Mouse (Mus musculus): ENCODE measurements at regions not wholly inside any gene's neighbourhood (a gene's known extent, or its start where the extent isn't known, plus 50 kb on each side); places are given as distances from the start of the nearest gene placed in this dataset.

GRCm38 (mm10) chr4:47724331-47725004 lies 250.0 kb downstream of the Sec61b start:
- no peak for DNase-seq (ENCODE audit: low spot score)

DNA sequence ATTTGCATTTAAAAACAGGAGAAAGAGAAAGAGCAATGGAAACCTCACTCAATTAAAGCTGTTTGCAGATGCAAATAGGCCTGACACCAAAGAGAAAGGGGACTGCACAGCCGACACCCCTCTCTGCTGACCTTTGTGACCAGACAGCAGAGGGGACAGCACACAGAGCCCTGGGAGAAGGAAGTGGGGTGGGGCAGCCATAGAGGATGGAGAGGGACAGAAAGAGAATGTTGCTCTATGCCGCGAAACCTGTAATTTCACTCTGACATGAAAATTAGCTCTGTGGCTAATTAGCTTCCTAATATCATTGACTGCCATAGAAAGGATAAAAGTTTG lies 250.5 kb downstream of the Sec61b start:
- DNase-seq (ENCODE audit: low spot score): no peak

DNA sequence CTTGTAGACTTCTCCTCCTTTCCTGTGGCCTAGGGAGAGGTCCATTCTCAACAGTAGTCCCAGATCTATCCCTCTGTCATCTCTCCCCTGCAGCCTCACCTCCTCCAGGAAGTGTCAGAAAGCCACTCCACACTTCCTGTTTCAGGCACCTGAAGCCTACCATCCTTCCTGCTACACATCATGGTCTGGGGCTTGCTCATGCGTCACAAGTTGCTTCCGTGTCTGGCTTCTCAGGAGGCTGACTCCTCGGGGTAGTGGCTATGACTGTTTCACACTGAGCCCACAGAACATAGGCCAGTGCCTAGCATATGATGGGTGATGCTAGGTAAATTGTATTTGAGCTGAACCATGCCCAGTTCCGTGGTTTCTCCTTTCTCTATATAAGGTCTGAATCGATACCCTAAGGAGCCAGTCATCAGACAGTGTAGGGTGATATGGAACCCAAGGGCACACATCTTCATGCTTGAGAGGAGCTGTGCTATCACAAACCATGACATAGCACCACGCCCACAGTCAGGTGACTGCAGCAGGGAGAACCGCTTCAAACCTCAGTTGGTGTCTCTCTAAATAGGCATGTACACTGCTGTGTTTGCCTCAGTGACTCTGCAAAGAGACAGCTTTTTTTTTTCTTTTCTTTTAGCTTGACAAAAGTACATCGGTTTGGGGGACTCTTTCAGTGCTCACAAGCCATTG lies 272.2 kb downstream of the Sec61b start:
- DNase-seq (ENCODE audit: low spot score): no peak

GRCm38 (mm10) chr4:47772230-47772920 lies 272.6 kb upstream of the Nr4a3 start:
- no peak for DNase-seq (ENCODE audit: low spot score)

GRCm38 (mm10) chr4:47774664-47775063 lies 270.3 kb upstream of the Nr4a3 start:
- no peak for DNase-seq (ENCODE audit: low spot score)

GRCm38 (mm10) chr4:47781039-47781438 lies 263.9 kb upstream of the Nr4a3 start:
- DNase-seq (ENCODE audit: low spot score): no peak

DNA sequence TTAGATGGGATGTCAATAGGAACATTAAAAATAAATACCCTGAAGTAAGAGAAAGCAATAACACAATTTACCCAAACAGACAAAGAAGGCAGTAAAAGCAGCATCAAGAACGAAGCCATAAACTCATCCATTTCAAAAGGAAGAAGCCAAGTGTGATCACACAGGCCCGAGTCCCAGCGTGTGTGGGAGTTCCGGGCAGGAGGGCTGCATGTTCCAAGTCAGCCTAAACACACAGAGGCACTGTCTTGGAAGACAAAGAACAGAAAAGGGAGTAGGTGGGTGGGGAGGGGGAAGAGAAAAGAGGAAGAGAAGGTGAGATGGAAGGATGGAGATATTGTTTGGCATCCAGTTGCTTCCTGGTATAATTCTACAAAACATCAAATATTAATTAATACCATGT lies 248.0 kb upstream of the Nr4a3 start:
- no peak for DNase-seq (ENCODE audit: low spot score)

DNA sequence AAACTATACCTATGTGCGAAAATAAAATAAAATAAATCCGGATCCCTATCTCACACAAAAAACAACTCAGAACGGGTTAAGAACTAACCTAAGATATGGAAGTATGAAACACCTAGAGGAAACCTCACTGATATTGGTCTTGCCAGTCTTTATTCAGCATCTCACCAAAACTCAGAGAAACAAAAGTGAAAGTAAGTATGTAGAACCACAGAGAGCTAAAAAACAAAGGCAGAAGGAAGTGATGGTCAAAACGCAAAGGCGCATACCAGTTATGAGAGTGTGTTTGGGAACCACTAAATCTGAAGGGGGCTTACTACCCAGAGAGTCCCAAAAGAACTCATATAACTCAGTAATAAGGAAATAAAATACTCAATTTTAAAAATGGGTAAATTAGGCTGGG lies 245.8 kb upstream of the Nr4a3 start:
- no peak for DNase-seq (ENCODE audit: low spot score)

DNA sequence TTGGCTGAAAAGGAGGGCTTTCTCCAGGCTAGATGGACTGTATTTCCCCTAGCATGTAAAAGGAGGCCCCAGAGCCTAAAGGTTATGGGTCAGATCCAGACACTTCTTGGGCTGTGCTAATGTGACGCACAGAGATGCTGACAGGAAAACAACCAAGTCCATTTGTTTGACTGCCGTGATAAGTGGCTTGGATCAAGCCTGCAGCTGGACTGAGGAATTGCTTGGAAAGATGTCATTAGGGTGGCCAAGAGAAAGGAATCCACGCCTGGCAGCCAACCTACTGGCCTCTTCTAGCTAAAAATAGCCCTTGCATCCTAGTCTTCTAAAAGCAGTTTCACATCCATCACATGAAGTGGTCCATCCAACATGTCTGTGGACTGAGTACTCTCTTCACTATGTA lies 241.8 kb upstream of the Nr4a3 start:
- DNase-seq (ENCODE audit: low spot score): no peak

- no peak for DNase-seq (ENCODE audit: low spot score)
Measured at GRCm38 (mm10) chr4:47807877-47808276, 237.1 kb upstream of the Nr4a3 start.

- no peak for DNase-seq (ENCODE audit: low spot score)
Measured at GRCm38 (mm10) chr4:47814030-47814429, 230.9 kb upstream of the Nr4a3 start.

DNA sequence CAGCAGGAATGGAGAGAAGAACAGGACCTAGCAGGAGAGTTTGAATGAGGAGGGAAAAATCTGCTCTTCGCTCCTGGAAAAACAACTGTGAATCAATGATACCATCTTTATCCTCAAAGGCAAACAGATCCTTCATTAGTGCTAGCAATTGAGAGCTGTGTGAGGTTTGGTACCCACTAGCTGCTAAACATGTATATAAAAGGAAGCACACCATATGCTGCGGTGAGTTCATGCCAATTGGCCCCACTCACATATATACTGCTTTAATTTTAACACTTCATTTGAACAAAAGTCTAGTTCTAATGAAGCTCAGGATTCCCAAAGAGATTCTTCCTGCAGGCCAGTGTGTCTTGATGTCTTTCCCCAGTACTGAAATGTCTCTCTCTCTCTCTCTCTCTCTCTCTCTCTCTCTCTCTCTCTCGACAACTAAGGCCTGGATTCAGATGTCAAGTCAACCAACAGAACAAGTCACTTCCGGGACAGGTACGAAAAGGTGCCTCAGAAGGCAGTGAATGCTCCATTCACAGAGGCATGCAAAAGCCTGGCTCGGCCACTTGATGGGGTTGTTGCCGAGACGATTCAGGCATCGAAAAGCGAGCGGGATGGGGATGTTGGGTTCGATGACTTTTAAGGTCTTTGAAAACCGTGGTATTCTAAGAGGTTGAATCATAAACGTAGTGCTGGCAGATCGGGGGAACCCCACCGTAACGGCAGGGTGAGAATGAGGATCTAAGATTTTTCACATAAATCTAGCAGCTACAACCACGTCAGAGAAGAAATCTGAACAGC lies 226.4 kb upstream of the Nr4a3 start:
- DNase-seq (ENCODE audit: low spot score): no peak

DNA sequence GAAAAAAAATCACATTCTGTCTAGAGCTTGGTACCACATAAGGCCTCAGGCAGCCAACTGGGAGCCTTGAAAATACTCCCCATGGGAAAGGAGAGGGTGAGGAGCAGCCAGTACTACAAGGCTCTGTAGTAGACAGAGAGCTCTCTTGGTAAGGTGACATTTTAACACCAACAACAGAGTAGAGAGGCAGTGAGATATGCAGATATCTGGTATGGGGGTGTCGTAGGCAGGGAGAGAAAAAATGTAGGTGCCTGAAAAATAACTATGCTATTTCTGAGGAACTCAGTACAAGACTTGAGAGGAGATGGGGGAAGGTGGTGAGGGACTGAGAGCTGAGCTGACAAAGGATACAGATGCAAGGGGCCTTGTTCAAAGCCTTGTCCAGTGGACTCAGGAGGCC lies 224.4 kb upstream of the Nr4a3 start:
- DNase-seq (ENCODE audit: low spot score): no peak

DNA sequence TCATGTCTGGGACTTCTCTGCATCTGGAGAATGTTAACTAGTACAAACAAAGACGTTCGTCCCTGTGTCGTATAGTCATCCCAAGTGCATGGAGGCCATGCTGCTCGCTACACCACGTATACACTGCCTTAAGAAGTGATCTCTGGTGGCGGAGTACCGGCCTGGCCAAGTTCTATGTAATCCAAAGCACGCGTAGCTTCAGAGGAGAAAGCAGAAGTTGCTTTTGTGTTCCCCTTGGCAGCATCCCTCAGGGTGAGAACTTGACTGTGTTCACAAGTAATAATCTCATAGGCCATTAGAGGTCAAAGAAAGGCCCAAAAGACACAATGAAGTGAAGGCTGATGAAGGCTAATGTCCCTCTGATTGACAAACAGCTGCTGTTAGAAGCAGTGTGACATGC lies 221.7 kb upstream of the Nr4a3 start:
- no peak for DNase-seq (ENCODE audit: low spot score)

- no peak for DNase-seq (ENCODE audit: low spot score)
Measured at GRCm38 (mm10) chr4:47824083-47824482, 220.9 kb upstream of the Nr4a3 start.

DNA sequence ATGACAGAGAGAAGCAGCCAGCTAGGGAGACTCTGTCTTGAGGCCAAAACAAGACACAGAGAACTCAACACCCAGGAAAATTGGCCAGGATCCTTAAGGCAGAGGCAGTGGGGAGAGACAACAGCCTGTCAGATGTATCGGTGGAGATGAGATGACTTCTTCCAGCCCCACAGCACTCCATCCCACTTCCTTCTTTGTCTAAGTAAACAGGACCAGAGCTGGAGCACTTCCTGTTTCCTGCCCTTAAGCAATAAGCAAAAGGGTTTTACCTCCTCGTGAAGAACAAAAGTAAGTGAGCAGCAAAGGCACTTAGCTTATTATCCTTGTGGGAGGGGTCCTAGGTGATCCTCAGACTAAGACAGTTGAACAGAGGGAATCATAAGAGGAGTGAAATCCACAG lies 212.0 kb upstream of the Nr4a3 start:
- no peak for DNase-seq (ENCODE audit: low spot score)

DNA sequence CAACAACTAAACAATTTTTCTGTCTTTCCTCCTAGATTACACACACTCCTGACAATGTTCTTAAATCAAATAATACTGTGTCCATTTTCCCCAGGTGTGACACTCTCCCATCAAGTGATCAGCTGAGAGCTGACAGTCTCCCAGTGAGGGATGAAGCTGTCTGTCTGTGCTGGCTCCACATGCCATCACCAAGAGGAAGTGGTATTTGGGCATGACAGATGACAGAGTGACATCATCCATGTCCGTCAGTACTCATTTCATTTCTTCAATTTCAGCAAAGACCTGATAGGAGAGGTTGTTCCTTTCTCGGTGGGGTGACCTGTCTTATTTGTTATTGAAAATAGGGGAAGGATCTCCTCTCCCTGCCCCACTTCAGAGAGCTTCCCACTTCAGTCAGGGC lies 206.5 kb upstream of the Nr4a3 start:
- DNase-seq (ENCODE audit: low spot score): no peak

DNA sequence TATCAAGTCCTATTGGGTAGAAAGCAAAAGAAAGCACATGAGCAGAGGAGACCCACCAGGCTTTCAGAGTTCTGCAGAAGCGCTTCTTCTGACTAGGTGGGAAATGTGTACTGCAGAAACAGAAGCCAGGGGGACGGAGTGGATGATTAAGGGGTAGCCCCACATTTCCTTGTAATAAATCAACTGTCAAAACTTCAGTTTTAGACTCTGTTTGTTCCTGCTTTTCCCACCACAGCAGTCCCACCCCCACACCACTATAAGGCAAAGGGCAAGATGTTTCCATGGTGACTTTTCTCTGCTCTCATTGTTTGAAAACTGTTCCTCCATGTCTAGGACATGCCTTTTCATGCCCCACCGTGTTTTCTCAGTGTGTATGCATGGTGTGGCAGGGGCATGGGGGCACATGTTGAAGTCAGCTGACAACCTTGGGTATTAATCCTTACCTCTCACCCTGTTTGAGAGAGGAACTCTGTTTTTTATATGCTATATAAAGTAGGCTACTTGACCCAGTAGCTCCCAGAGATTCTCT lies 202.8 kb upstream of the Nr4a3 start:
- DNase-seq (ENCODE audit: low spot score): no peak

DNA sequence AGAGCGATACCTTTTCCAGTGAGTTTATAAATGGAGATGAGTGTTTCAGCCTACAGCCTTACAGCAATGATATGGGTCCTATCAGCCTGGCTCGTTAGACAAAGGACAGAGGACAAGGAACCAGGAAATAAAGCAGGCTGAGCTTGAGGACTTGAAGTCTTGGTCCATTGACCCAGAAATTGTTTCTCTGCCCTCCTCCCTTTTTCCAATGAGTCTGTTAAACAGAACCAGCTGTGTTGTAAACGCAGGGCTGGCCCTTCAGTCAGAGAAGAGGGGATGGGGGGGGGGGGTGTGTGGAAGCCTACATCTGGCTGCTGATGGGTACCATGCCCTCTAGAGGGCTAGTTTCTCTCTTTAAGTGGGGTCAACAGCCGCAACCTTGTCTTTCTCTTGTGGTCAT lies 199.7 kb upstream of the Nr4a3 start:
- DNase-seq (ENCODE audit: low spot score): no peak

DNA sequence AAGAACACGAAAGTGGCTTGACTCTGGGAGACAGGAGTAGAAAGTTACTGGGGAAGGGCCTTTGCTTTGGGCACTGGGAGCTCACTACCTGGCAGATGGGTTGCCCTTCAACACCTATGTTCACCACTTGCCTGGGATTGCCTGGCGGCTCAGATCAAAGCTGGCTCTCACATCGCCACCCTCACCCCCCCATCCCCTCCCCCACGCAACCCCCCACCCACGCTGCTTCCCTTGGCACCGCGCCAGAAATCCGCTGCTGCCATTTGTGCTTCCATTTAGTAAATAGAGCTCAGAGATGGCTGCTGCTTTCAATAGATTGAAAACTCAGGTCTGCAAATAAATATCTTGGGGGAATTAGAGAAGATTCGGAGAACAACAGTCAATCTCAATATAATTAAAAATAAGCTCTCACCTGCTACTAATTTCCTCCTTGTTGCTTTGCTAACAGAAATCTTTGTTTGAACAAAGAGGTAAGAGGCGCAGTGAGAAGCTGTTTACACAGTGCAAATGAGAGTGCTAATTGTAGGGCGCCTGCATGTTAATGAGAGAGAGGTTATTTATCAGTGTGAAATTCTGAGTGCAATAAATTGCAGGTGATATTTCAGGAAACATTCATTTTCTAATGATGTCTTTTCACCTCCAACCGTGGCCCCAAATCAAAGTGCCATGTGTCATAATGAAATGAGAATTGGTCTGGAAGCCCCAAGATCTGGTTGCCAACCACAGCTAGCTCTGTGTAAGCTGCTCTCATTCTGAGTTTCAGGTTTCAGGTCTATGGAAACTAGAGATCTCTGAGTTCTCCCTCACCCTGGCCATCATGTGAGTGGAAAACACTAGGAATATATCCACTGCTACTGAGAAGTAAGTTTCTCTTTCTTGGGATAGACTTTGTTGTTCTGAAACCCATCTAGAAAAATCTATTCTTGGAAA lies 198.3 kb upstream of the Nr4a3 start:
- no peak for DNase-seq (ENCODE audit: low spot score)

- no peak for DNase-seq (ENCODE audit: low spot score)
Measured at GRCm38 (mm10) chr4:47861151-47861550, 183.8 kb upstream of the Nr4a3 start.
